ENCODE assay signal across 23 mouse cellular contexts in genomic region chr10:80390697-80391096, GRCm38 (mm10). TPM values are rescaled to one million over a fixed set of nuclear protein-coding genes. Genes with fewer than 3 reads are reported as not detected.
DNase-seq lines count a peak whose midpoint lies in the region; ATAC-seq and TF ChIP-seq lines count a peak whose summit lies in the region.
"Had no signal": no experiment of that assay in that cellular context is flagged by ENCODE, and none has a peak within 500 bp of the region (broad histone marks: within the 10 kb centered on the region; RNA-seq: fewer than 3 reads in every experiment).

No protein-coding gene starts in this region.

- H3K36me3 ChIP-seq in kidney, embryonic 14.5 days (ENCODE audit: control insufficient read depth, insufficient read depth, low read length), result peaks cover 51% of the 10 kb centered on the region
- H3K36me3 ChIP-seq in midbrain, postnatal 0 days (ENCODE audit: insufficient read depth, low read length), result peaks cover 44% of the 10 kb centered on the region
- peaks cover 39% of the 10 kb centered on the region for H3K36me3 ChIP-seq in midbrain, embryonic 15.5 days (replicated peaks)

- no peaks in the 10 kb centered on the region for H3K9me3 ChIP-seq in kidney, embryonic 14.5 days (ENCODE audit: control insufficient read depth, low read length)
- H3K9me3 ChIP-seq in midbrain, postnatal 0 days (ENCODE audit: low read length), result no peaks in the 10 kb centered on the region
- no peaks in the 10 kb centered on the region for H3K9me3 ChIP-seq in midbrain, embryonic 15.5 days
- H3K9me3 ChIP-seq: embryonic facial prominence, embryonic 13.5 days; forebrain, embryonic 13.5 days; G1E; heart, embryonic 12.5 days; hindbrain, embryonic 10.5 days; hindbrain, embryonic 15.5 days had no signal

- no peak overlapping the region for H3K4me2 ChIP-seq in kidney, embryonic 14.5 days (replicated peaks; ENCODE audit: low read depth, low read length)
- H3K4me2 ChIP-seq in midbrain, postnatal 0 days (ENCODE audit: low read depth, low read length, poor library complexity, severe bottlenecking), result no peak overlapping the region
- no peak overlapping the region for H3K4me2 ChIP-seq in midbrain, embryonic 15.5 days
- H3K4me2 ChIP-seq: embryonic facial prominence, embryonic 13.5 days; forebrain, embryonic 13.5 days; heart, embryonic 12.5 days; hindbrain, embryonic 15.5 days had no signal

- no peak for ATAC-seq in kidney, embryonic 14.5 days (ENCODE audit: low FRiP score, low TSS enrichment)
- ATAC-seq in midbrain, postnatal 0 days (ENCODE audit: low FRiP score), result no peak
- ATAC-seq in midbrain, embryonic 15.5 days (replicated peaks), result no peak
- ATAC-seq: activated CD4-positive, CD25-positive, alpha-beta regulatory T cell, adult 4 months; CD4-positive, CD25-positive, alpha-beta regulatory T cell, adult 4 months; forebrain, embryonic 13.5 days; Patski had no signal

- WGBS in kidney, embryonic 14.5 days, result 85% methylated on average over 9 of the region's 9 CpGs
- 89% methylated on average over 9 of the region's 9 CpGs for WGBS in midbrain, postnatal 0 days
- WGBS in midbrain, embryonic 15.5 days, result 86% methylated on average over 9 of the region's 9 CpGs

- DNase-seq in kidney, adult 11 months, result peak; percentile 63
- no peak for DNase-seq in kidney, postnatal 10 days
- peak; percentile 50 to 75 for DNase-seq in kidney, postnatal 25 days
- no peak for DNase-seq in midbrain, postnatal 0 days (ENCODE audit: low spot score)
- no peak for DNase-seq in embryo, embryonic 10 days (ENCODE audit: low spot score)
- DNase-seq: adrenal gland, postnatal 14 days; cerebellum, adult 11-12 months; cerebellum, adult 9-10 months; cerebellum, postnatal 25 days; gastrocnemius, adult 2 months; gastrocnemius, postnatal 25 days had no signal

- no peak for TF ChIP-seq CTCF in midbrain, postnatal 0 days (IDR thresholded peaks at IDR 0.05)

- H3K4me3 ChIP-seq in kidney, embryonic 14.5 days (ENCODE audit: low read length), result no peak overlapping the region
- no peak overlapping the region for H3K4me3 ChIP-seq in midbrain, postnatal 0 days (ENCODE audit: low read depth, low read length)
- H3K4me3 ChIP-seq in midbrain, embryonic 15.5 days, result no peak overlapping the region
- H3K4me3 ChIP-seq: embryonic facial prominence, embryonic 13.5 days; forebrain, embryonic 13.5 days; gastrocnemius, adult 2 months; heart, embryonic 12.5 days; hindbrain, embryonic 15.5 days had no signal

- H3K27ac ChIP-seq in kidney, embryonic 14.5 days (ENCODE audit: low read depth, low read length), result no peak overlapping the region
- no peak overlapping the region for H3K27ac ChIP-seq in midbrain, postnatal 0 days (ENCODE audit: low read depth, low read length)
- H3K27ac ChIP-seq in midbrain, embryonic 15.5 days, result no peak overlapping the region
- H3K27ac ChIP-seq: embryonic facial prominence, embryonic 13.5 days; forebrain, embryonic 13.5 days; gastrocnemius, adult 2 months; hindbrain, embryonic 10.5 days; hindbrain, embryonic 15.5 days had no signal

- H3K9ac ChIP-seq in kidney, embryonic 14.5 days (ENCODE audit: low read depth, low read length), result no peak overlapping the region
- 0 out of 2 replicates have a peak overlapping the region, but pooled peaks have one; percentile 5 for H3K9ac ChIP-seq in midbrain, postnatal 0 days (replicated peaks; ENCODE audit: low read length, poor library complexity, severe bottlenecking)
- H3K9ac ChIP-seq in midbrain, embryonic 15.5 days, result no peak overlapping the region
- H3K9ac ChIP-seq: embryonic facial prominence, embryonic 13.5 days; forebrain, embryonic 13.5 days; heart, embryonic 12.5 days; hindbrain, embryonic 15.5 days had no signal

- no peaks in the 10 kb centered on the region for H3K27me3 ChIP-seq in kidney, embryonic 14.5 days (ENCODE audit: control insufficient read depth, insufficient read depth, low read length)
- H3K27me3 ChIP-seq in midbrain, postnatal 0 days (ENCODE audit: insufficient read depth, low read length), result no peaks in the 10 kb centered on the region
- no peaks in the 10 kb centered on the region for H3K27me3 ChIP-seq in midbrain, embryonic 15.5 days (replicated peaks)
- H3K27me3 ChIP-seq: embryonic facial prominence, embryonic 13.5 days; forebrain, embryonic 13.5 days; heart, embryonic 12.5 days; hindbrain, embryonic 15.5 days; Patski had no signal

- H3K4me1 ChIP-seq in kidney, embryonic 14.5 days (ENCODE audit: control insufficient read depth, insufficient read depth, low read length), result peaks cover 12% of the 10 kb centered on the region
- H3K4me1 ChIP-seq in midbrain, postnatal 0 days (ENCODE audit: insufficient read depth, low read length), result peaks cover 6% of the 10 kb centered on the region
- peaks cover 8% of the 10 kb centered on the region for H3K4me1 ChIP-seq in midbrain, embryonic 15.5 days

RNA-seq across cellular contexts. Expression of gene Mex3d, which starts 3.2 kb away (rescaled TPM):
- polyA plus RNA-seq in kidney, embryonic 14.5 days (2014; fragmentation: Nextera tagmentation; extraction: Ambion mirVana), result 8.7 and 14.6 TPM in 2 replicates
- total RNA-seq in midbrain, postnatal 0 days (2014; rRNA removed), result 118 and 147 TPM in 2 replicates
- 12.5 and 13.9 TPM in 2 replicates for polyA plus RNA-seq in midbrain, postnatal 0 days (2015; fragmentation: Nextera tagmentation; extraction: Ambion mirVana)
- 18.3 and 18.8 TPM in 2 replicates for polyA plus RNA-seq in midbrain, embryonic 15.5 days (2015; fragmentation: Nextera tagmentation; extraction: Ambion mirVana)

RNA-seq across cellular contexts. Expression of gene Mbd3, which starts 8.7 kb away (rescaled TPM):
- polyA plus RNA-seq in kidney, embryonic 14.5 days (2014; fragmentation: Nextera tagmentation; extraction: Ambion mirVana), result 248 and 270 TPM in 2 replicates
- 30.4 and 47.0 TPM in 2 replicates for total RNA-seq in midbrain, postnatal 0 days (2014; rRNA removed)
- 154 and 157 TPM in 2 replicates for polyA plus RNA-seq in midbrain, postnatal 0 days (2015; fragmentation: Nextera tagmentation; extraction: Ambion mirVana)
- polyA plus RNA-seq in midbrain, embryonic 15.5 days (2015; fragmentation: Nextera tagmentation; extraction: Ambion mirVana), result 227 and 250 TPM in 2 replicates

RNA-seq across cellular contexts. Expression of gene Uqcr11, which starts 15.9 kb away (rescaled TPM):
- 806 and 1,046 TPM in 2 replicates for polyA plus RNA-seq in kidney, embryonic 14.5 days (2014; fragmentation: Nextera tagmentation; extraction: Ambion mirVana)
- 295 and 379 TPM in 2 replicates for total RNA-seq in midbrain, postnatal 0 days (2014; rRNA removed)
- 638 and 795 TPM in 2 replicates for polyA plus RNA-seq in midbrain, postnatal 0 days (2015; fragmentation: Nextera tagmentation; extraction: Ambion mirVana)
- polyA plus RNA-seq in midbrain, embryonic 15.5 days (2015; fragmentation: Nextera tagmentation; extraction: Ambion mirVana), result 581 and 629 TPM in 2 replicates

RNA-seq across cellular contexts. Expression of gene Plk5, which starts 34.4 kb away (rescaled TPM):
- 0.62 and 0.66 TPM in 2 replicates for polyA plus RNA-seq in kidney, embryonic 14.5 days (2014; fragmentation: Nextera tagmentation; extraction: Ambion mirVana)
- 17.5 and 23.1 TPM in 2 replicates for total RNA-seq in midbrain, postnatal 0 days (2014; rRNA removed)
- 12.5 and 12.8 TPM in 2 replicates for polyA plus RNA-seq in midbrain, postnatal 0 days (2015; fragmentation: Nextera tagmentation; extraction: Ambion mirVana)
- 6.2 TPM in 2 replicates for polyA plus RNA-seq in midbrain, embryonic 15.5 days (2015; fragmentation: Nextera tagmentation; extraction: Ambion mirVana)
- total RNA-seq: G1E; granulocyte monocyte progenitor cell, adult 5-6 weeks had no signal
- polyA plus RNA-seq: activated CD4-positive, CD25-positive, alpha-beta regulatory T cell, adult 4 months; CD4-positive, CD25-positive, alpha-beta regulatory T cell, adult 4 months; G1E; heart, embryonic 12.5 days had no signal

RNA-seq across cellular contexts. Expression of gene Adamtsl5, which starts 42.5 kb away (rescaled TPM):
- 1.2 and 2.7 TPM in 2 replicates for polyA plus RNA-seq in kidney, embryonic 14.5 days (2014; fragmentation: Nextera tagmentation; extraction: Ambion mirVana)
- total RNA-seq in midbrain, postnatal 0 days (2014; rRNA removed), result 0.71 and 0.77 TPM in 2 replicates
- 0.62 and 0.71 TPM in 2 replicates for polyA plus RNA-seq in midbrain, postnatal 0 days (2015; fragmentation: Nextera tagmentation; extraction: Ambion mirVana)
- polyA plus RNA-seq in midbrain, embryonic 15.5 days (2015; fragmentation: Nextera tagmentation; extraction: Ambion mirVana), result 0.67 and 0.79 TPM in 2 replicates
- total RNA-seq: granulocyte monocyte progenitor cell, adult 5-6 weeks had no signal
- polyA plus RNA-seq: activated CD4-positive, CD25-positive, alpha-beta regulatory T cell, adult 4 months; CD4-positive, CD25-positive, alpha-beta regulatory T cell, adult 4 months had no signal

Comparison
In these comparisons a context has a peak if more than half of its experiments do, and no peak if none do; other contexts are left out.
1. DNase-seq: peak in kidney, adult 11 months (single experiment) and kidney, postnatal 25 days (2 of 2); none in kidney, postnatal 10 days (single experiment), midbrain, postnatal 0 days (single experiment) and embryo, embryonic 10 days (single experiment).